Mouse (Mus musculus) mesoderm, embryonic 11.5 days (tissue): Measurements from ENCODE around the gene Tas2r135.

Experiments used
- DNase-seq: peaks from one replicate; pipeline ENCODE4 v3.0.0-alpha.2; 2012; ENCODE audit warnings: low read depth, low spot score

Tas2r135 gene

DNA sequence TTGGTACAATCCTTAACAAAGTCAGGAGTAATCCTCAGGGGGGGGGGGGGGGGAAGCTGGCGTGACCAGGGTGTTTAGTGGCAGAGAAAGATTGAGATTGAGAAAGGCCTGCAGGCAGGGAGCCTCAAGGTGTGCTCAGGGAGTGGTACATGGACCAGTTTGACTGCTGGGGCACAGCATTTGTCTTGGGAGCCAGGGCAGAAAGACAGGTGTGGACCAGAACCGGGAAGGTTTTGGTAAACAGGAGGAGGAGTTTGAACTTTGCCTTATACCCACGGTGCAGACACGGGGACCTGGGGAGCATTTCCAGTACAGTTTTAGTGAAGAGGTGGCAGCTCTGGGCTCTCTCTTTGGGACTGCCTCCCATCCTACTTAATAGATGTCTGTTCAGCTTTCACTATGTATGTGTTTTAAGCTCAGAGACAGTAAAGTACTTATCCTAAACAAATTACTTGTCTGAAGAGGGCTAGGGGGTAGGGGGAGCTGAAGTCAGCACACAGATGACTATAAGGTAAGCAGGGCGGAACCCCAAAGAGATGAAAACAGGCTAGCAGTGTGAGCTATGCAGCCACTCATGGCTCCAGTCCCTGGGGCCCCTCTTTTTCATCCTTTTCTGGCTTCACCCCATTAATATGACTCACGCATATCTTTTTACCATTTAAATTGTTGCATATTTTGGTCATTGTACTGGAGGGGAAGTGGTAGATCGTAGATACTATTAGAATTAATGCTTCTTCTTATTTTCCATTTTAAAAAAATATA lies 31.4 kb upstream of the Tas2r135 start:
- DNase-seq, result no peak

DNA sequence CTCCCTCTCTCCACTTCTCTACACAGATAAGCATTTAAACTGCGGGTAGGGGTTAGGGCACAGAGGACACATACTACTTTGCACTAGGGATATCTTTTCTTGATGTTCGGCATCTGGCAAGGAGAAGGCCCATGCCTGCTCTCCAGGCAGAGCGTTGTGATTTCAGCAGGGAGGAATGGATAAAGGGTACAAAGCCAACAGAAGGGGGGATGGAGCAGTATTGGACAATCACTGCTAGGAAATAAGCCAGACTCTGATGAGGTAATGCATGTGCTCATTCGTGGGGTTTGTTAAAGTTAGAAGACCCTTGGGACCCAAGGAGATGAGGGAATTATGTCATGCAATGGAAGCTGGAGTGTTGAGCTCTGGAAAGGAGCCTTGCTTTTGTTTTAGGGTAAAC lies 30.5 kb upstream of the Tas2r135 start:
- no peak for DNase-seq

DNA sequence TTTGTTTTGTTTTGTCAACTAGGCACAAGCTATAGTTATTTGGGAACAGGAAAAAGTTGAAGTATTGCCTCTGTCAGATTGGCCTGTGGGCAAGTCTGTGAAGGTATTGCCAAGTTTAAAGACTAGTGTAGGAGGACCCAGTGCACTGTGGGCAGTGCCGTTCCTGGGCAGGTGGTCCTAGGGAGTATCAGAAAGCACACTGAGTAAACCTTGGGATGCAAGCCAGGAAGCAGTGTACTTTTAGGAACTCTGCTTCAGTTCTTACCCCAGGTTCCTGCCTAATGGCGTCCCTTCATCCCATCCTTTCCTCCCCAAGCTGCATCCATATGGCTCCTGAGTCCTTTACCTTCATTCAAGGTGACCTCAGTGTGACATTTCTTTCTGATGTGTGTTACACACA lies 30.1 kb upstream of the Tas2r135 start:
- no peak for DNase-seq

DNA sequence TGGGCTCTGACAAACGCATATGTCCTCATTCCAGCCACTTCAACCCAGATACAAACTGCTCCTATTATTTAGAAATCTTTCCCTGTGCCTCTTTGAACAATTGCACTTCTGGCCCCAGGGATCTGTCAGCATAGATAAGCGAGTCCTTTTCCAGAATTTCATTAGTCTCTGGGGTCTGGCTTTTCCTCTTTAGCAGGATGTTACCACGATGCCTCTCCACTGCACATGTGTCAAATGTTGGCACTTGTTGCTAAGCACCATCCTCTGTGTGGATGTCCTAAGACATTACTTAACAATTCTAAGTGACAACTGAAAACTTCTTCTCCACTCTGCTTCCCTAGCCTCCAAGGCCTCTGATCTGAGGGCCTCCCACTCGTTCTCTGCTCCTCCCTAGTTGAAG lies 29.2 kb upstream of the Tas2r135 start:
- DNase-seq, result no peak

DNA sequence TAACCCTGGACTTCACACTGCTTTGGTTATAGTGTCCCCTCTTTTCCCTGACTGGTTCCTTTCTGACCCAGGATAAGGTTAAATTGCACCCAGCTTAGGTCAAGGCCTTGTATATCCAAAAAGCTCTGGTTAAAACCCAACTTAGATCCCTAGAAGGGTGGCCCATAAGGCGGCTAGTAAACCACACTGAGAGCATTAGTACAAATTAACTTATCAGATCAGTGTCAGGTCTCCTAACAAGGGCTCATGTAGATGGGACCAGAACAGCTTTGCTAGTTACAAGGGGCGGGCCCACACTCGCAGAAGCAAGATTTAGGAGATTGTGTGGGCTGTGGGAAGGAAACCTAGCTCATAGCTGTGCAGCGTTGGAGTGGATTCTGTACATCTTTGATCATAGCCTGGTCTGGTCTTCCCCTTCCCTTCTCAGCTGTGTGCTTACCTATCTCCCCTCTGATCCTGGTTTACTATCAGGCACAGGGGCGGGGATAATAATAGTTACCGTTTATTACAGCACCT lies 28.7 kb upstream of the Tas2r135 start:
- no peak for DNase-seq

DNA sequence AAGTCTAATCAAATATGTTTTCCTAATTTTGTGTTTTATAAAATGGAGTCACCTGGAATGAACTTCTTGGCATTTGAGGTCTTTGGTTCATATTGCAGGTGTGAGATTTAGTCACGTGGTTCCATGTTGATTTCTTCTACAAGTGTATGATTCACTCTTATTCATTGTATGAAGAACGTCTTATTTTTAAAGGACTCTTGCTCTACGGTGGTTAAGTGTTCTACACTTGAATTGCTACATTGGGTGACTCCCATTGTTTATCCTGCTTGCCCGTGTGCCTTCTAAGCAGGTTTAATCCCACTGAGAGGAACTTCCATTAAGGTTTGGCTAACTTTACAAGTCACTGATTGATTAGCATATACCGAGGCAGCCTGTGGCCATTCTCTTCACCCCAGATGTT lies 28.0 kb upstream of the Tas2r135 start:
- no peak for DNase-seq

DNA sequence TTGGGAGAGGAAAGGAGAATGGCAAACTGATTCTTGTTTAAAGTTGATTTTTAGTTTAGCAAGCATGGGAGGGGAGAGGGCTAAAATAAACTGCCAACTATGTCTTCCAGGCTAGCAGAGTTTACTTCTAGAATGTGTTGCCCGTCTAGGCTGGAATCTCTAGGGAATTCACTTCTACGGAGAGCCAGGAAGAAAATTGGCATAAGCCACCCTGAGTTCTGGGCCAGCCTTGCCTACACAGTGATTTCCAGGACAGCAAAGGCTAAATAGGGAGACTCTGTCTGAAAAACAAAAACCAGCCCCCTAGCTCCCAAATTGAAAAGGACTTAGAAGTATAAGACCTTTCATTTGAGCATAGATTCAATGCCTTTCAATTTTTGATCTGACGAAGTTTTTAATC lies 25.7 kb upstream of the Tas2r135 start:
- no peak for DNase-seq

DNA sequence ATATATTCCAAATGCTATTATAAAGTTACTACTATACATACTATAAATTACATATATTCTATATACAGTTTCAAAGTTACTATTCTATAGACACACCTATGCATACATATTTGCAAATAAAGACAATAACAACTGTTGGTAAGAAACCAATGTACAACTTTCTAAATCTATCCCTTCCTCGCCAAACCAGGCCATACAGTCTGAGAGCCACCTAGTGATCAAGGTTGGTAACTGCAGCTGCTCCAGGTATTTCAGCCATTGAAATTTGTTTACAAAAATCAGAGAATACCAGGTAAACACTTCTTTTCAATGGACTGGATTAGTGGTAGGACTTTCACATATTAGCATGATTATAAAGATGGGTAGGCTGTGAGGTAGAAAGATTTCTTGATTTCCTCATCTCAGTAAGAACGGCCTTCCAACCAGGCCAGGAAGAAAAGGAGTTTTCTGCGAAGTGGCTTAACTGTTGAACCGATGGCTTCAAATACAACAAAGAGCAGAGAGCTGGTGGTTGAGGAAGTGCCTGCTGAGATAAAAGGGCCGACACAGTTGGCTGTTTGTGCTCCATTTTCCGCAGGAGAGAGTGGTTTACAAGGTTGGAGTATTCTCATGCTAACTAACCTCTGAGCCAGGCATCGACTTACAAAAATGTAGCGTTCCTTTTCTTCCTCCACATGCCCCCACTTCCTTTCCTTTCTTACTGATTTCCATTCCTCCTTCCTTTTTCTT lies 24.7 kb upstream of the Tas2r135 start:
- DNase-seq, result peak; percentile 45

DNA sequence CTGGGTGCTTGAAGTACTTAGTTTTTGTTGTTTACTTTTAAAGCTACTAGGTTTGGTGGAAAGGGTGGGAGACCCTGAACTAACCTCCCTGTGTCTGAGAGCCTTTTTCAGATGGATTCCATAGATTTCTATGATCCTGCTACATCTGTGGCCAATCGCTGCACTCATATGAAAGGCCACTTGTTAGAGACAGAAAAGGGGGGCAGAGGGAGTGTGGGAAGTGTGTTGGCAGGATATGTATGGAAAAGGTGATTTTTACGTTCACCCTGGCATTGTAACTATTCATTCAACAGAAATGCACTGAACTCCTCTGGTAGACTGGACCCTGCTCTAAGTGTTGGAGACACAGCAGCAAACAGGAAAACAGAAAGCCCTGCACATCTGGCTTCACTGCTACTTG lies 24.0 kb upstream of the Tas2r135 start:
- DNase-seq, result no peak

DNA sequence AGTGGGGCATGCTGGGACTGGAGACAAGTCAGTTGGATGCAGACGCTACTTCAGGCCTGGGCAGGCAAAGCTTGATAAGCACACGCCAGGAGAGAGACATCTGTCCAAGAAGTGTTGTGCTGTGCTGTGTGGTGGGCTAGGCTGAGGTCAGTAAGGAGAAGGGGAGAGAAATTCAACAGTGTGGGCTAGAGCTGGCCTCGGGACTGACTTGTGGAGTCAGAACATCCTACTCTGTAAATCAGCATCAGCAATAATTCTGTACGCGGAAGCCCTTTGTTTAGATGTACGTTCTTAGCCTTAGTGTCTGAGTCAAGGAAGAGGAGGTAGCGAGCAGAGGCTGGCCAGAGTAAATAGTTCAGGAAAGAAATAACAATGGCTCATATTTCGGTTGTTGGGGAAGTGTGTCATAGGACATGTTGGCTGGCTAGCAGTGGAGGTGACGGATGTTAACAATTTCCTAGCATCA lies 23.3 kb upstream of the Tas2r135 start:
- DNase-seq, result no peak

DNA sequence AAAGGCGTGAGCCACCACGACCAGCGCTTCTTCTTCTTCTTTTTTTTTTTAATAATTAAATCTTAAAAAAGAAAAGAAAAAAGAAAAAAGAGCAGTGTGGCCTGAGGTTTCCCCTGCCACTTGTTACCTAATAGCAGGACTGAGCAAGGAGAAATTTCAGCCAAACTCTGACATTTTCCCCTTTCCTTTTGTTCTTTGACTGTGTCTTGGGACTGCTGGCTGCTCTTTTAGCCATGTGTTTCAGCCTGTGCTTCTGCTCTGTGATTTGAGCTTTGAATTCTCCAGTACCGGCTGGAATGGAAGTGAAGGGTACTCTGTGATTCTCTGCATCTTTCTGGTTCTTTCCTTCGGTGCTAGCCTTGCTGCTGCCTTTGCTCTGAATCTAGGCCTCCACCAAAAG lies 21.9 kb upstream of the Tas2r135 start:
- DNase-seq, result no peak

DNA sequence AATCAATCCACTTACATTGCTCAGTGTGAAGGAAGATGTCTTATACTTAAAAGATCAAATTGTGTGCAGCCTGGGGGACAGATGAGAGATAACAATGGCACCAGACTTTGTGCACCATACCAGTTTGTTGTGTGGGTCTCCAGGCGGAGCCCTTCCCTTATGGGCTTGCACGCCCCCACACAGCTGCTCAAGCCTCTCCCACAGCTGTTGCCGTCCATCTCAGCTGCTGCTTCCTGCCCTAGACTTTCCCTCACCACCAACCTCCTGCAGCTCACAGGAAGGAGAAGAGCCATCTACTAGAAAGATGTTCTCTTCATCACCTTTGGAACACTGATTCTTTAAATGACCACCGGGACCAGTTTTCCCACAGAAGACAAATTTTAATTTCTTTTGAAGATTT lies 19.6 kb upstream of the Tas2r135 start:
- DNase-seq, result peak; percentile 20

DNA sequence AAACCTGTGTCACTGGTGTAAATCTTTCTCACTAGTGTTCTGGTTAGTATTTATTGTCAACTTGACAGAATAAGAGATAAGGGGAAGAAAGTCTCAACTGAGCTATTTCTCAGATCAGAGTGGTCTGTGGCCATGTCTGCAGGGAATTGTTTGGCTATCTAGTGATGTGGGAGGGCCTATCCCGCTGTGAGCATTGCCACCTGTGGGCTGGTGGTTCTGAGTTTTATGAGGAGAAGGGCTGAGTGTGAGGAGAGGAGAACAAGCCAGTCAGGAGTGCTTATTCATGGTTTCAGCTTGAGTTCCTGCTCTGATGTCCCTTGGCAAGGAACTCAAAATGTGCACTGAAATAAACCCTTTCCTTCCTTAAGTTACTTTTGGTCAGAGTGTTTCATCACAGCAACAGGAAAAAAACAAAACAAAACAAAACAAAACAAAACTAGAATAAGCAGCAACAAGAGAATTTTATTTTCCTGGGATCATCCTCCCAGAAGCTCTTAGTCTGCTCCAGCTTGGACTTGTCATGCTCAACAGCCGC lies 13.4 kb upstream of the Tas2r135 start:
- DNase-seq, result peak; percentile 31

DNA sequence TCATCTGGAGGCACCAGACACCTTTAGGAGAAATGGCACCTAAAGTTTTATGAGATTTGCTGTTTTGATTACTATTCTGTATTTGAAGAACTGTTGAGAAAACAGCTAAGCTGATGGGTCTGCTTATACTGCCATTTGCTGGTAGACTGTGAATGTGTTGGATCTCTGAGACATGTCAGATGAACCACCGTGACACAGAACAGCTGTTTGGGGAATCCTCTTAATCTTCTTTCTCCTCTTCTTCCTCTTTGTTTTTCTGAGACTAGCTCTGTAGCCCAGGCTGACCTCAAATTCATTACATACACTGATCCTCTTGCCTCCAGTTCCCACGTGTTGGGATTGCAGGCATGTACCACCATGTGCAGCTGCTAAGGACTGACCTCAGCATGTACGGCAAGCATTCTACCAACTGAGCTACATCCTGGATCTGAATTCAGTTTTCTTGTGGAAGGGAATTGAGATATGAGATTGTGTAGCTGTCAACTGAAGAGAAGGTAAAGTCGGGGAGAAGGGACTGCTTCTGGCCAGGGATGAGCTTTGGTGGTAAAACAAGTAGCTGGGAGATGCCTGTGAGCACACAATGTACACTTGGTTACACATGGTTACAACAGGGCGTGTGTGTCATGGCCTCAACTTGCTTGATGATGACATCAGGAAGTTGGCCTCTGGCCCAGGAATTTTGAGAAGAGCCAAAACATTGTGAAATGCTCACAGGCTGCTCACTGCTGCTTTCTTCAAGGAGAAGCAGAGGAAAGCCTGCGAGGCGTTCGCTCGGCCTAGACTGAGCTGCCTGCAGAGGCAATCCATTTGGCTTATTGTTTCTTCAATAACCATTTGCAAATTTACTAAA lies 9.0 kb upstream of the Tas2r135 start:
- DNase-seq, result no peak

DNA sequence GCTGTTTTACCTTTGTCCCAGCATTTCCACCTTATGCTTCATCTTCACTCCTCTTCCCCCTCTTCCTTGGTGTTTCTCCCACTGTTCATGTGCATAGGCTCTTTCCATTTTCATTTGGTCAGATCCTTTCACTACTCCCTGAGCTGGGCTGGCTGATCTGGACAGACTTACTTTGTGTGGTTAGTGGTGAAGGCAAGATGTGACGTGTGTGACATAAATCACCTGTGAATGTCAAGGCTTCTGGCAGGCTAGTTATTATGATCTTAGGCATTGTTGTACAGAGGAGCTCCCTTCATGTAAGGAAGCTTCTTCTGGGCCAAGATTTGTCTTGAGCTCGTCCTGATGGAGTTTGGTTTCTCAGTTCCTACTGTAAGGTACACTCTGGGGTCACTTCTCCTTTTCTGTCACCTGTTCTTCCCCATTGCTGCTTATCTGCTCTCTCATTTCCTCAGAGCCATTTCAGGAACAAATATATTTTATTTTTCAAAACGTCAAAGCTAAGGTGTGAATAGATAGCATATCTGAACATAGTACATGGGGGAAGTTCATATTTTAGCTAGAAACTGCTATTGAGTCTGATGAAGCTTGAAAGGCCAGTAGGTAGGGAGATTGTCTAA lies 8.1 kb upstream of the Tas2r135 start:
- DNase-seq, result no peak

DNA sequence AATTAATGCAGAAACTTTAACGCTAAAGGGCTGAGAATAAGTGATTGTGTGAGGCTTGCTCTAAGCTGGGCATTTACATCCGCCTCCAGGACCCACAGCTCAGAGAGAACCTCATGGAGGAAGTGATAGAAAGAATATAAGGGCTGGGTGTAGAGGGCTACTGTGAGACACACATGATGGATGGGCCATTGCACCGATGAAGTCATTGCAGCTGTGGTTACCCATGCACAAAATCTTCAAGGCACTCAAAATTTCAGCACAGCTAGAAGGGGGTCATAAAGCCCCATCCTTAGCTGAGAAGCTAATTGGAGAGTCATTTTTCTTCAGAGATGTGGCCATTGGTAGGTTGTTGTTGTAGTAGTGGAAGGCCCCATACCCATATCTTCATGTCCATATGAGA lies 6.9 kb upstream of the Tas2r135 start:
- no peak for DNase-seq

DNA sequence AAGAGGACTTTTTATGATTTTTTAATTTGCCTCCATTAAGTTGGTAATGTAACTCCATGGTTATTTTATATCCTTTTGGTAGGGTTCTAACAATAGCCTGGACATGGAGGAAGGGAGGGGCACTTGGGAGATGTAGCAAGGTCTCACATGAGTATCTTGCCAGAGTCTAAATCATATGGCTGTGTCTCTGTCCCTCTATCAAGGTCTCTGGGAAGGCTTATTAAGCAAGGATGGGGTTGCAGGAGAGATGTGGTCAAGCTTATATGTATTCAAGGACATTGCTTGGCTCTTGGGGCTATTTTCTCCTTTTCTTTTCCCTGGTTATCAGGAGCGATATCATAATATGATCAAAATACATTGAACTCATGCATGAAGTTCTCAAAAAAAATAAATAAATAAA lies 6.2 kb upstream of the Tas2r135 start:
- no peak for DNase-seq

DNA sequence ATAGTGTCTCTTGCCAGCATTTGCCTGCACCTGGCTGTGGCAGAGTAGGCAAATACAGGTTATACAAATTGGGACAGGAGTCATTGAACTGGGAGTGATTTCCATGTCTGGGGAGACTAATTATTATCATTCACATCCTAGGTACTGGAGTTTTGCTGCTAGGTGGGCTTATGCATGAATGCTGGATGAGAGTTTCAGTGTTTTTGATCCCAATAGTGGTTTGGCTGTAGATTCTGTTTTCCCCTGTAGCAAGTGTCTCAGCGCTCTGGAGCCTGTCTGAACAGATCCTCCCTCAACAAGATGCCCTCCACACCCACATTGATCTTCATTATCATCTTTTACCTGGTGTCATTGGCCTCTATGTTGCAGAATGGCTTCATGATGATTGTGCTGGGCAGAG lies 5.3 kb upstream of the Tas2r135 start, which contains the start of gene Tas2r143:
TSS of gene Tas2r143 (plus strand) at position 301 of the 400 bp plus-strand sequence.
- no peak for DNase-seq

DNA sequence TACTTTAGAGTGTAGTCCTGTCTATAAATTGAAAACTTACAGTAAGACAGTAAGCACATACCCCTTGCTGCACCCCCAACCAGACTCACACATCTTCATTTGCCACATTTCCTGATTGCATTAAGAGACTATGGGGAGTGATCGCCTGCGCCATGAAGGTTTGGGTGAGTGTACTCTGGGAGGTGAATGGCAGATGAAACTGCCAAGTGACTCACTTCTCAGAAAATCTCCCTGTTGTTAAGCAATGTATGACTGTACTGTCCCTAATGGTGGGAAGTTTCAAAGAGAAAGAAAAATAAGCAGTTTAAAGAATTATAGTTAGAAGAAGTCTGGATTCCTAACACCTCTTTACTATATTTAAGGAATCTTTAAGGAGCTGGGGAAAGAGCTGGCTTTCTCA lies 14.2 kb downstream of the Tas2r135 start:
- no peak for DNase-seq

DNA sequence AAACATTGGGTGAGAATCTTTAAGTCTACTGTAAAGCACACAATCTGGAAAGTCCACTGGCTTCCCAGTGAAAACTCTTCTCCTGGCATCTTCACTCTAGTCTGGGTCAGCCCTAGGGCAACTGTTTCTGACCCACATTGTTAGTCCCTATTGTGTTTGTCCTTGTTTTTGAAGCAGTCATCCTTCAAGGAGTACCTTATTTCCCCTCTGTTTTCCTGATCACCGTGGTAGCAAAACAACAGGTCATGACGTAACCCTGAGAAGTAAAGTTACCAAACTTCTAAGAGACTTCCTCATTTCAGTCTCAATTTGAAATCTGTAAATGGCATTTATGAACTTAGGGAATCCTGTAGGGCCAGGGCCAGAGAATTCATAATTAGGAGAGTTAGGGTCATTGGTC lies 16.2 kb downstream of the Tas2r135 start:
- no peak for DNase-seq

DNA sequence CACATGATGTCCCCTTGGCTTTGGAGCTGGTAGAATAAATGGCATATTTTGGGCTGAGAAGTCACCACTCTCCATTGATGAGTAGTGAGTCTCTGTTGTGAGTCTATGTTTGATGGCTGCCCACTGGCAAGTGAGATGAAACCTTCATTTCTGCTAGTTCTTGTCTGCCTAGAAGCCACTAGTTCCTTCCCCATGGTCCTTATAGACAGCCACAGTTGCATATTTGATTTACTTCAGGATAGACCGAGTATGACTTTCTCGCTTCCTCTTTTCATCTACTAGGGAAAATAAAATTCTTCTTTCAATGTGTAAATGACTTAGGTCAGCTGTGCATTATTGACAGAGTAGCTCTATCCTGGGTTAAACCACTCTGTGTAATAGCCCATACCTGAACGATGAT lies 19.2 kb downstream of the Tas2r135 start:
- no peak for DNase-seq
